Mouse (Mus musculus) intestine, embryonic 16.5 days (tissue): ENCODE measurements at regions not wholly inside any gene's neighbourhood (a gene's known extent, or its start where the extent isn't known, plus 50 kb on each side); places are given as distances from the start of the nearest gene placed in this dataset.
A peak's percentile ranks its signal among the peaks of the same experiment; 100 is the strongest.

ENCODE experiments used
- ATAC-seq: fragments of 200-750 bp; cut with Nextera tagmentation; 2 replicates; pipeline ENCODE4 v1.8.0; 2017; ENCODE audit warnings: moderate TSS enrichment, moderate library complexity
- H3K27ac ChIP-seq: fragments of 300-500 bp; sonication (generic); 2 replicates; pipeline ENCODE4 v1.5.1; 2014; ENCODE audit warnings: mild to moderate bottlenecking, low read length
- H3K27me3 ChIP-seq: fragments of 300-500 bp; sonication (generic); replicated peaks from 2 replicates; pipeline ENCODE4 v1.6.1; 2014; ENCODE audit warnings: low read length, control low read depth, mixed read lengths; ENCODE audit not compliant: control insufficient read depth, insufficient read depth
- H3K36me3 ChIP-seq: fragments of 300-500 bp; sonication (generic); 2 replicates; pipeline ENCODE4 v1.6.1; 2014; ENCODE audit warnings: low read length, control low read depth; ENCODE audit not compliant: control insufficient read depth, insufficient read depth
- H3K4me1 ChIP-seq: fragments of 300-500 bp; sonication (generic); 2 replicates; pipeline ENCODE4 v1.6.1; 2014; ENCODE audit warnings: low read length, control low read depth, mixed read lengths; ENCODE audit not compliant: control insufficient read depth, insufficient read depth
- H3K4me2 ChIP-seq: fragments of 300-500 bp; sonication (generic); 2 replicates; pipeline ENCODE4 v1.6.1; 2014; ENCODE audit warnings: low read depth, low read length, control low read depth
- H3K4me3 ChIP-seq: fragments of 300-500 bp; sonication (generic); 2 replicates; pipeline ENCODE4 v1.5.1; 2014; ENCODE audit warnings: mild to moderate bottlenecking, low read length
- H3K9ac ChIP-seq: fragments of 300-500 bp; sonication (generic); 2 replicates; pipeline ENCODE4 v1.6.1; 2014; ENCODE audit warnings: low read depth, low read length
- H3K9me3 ChIP-seq: fragments of 300-500 bp; sonication (generic); 2 replicates; pipeline ENCODE4 v1.6.1; 2016; ENCODE audit warnings: low read length, control low read depth; ENCODE audit not compliant: control insufficient read depth
- WGBS: fragments of 180-500 bp; shearing (Covaris S2); extraction: QIAGEN DNeasy Blood & Tissue Kit; methylation state at CpG from one replicate; pipeline ENCODE4 v1.1.7; 2014; 5-methylcytosine and 5-hydroxymethylcytosine counted together

DNA sequence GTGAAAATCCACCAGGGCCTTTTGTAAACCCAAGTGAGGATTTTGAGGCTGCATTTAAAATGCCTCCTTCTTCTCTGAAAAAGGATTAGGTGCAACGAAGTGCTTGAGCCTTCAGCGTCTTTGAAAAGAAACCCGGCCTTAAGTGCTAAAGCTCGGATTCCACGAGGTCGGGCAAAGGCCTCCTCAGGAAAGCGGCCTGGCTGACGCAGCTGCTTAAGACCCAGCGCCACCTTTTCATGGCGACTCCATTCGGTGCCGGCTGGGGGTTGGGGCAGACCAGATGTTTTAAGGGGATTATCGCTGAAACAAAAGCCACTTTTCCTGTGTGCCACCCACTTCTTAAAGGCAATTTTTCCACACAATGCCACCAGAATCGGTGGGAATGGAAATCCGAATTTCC is 61.6 kb upstream of the 4932438H23Rik start:
- H3K4me1 ChIP-seq = no peaks in the 10 kb centered on the region
- no peaks in the 10 kb centered on the region for H3K27me3 ChIP-seq
- no peaks in the 10 kb centered on the region for H3K36me3 ChIP-seq
- H3K9me3 ChIP-seq = no peaks in the 10 kb centered on the region
- no peak overlapping the region for H3K4me3 ChIP-seq
- ATAC-seq = no peak
- no peak overlapping the region for H3K27ac ChIP-seq
- no peak overlapping the region for H3K9ac ChIP-seq
- H3K4me2 ChIP-seq = no peak overlapping the region
- 50% methylated on average over 15 of the region's 15 CpGs for WGBS

DNA sequence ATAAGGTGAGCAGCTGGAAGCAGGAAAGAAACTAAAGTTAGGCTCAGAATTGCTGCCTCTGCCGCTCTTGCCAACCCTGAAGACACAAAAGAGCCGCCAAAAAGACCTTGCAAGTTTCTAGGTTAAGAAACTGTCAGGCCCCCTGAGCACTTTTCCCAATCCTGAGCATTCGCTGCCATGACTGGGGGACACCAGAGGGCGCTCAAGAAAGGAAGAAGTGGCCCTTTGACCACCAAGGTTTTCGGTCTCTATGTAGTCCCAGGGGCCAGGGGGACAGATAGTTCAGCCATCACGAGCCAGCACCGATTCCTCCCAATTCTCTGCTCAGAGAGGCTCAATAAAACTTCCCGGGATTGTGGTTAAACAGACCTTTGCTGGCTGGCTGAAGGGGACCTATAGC is 64.6 kb upstream of the Olig2 start:
- no peaks in the 10 kb centered on the region for H3K36me3 ChIP-seq
- no peak overlapping the region for H3K9ac ChIP-seq
- no peaks in the 10 kb centered on the region for H3K4me1 ChIP-seq
- no peaks in the 10 kb centered on the region for H3K27me3 ChIP-seq
- H3K27ac ChIP-seq = no peak overlapping the region
- H3K9me3 ChIP-seq = no peaks in the 10 kb centered on the region
- no peak for ATAC-seq
- no peak overlapping the region for H3K4me3 ChIP-seq
- H3K4me2 ChIP-seq = no peak overlapping the region
- 14% methylated on average over 8 of the region's 8 CpGs for WGBS

DNA sequence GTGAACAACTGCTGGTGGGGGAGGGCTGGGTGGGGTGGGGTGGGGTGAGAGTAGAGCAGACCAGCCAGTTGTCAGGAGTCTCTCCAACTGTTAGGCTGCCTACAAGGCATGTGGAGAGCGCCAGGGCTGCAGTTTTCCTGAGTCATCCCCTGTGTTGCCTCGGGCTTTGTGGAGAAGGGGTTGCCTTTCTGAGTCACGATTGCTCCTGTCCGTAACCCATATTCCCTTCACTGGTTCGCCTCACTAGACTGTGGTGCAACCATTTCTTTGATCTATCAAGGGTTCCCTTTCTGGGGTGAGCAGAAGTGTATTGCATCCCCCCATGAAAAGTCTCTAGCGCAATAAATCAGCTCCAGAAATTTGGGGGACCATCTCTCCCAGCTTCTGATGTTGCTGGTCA is 63.6 kb upstream of the Olig2 start:
- H3K9me3 ChIP-seq = no peaks in the 10 kb centered on the region
- H3K36me3 ChIP-seq = no peaks in the 10 kb centered on the region
- H3K4me2 ChIP-seq = no peak overlapping the region
- no peaks in the 10 kb centered on the region for H3K27me3 ChIP-seq
- no peak overlapping the region for H3K4me3 ChIP-seq
- 66% methylated on average over 6 of the region's 6 CpGs for WGBS
- no peak for ATAC-seq
- no peaks in the 10 kb centered on the region for H3K4me1 ChIP-seq
- no peak overlapping the region for H3K9ac ChIP-seq
- no peak overlapping the region for H3K27ac ChIP-seq

DNA sequence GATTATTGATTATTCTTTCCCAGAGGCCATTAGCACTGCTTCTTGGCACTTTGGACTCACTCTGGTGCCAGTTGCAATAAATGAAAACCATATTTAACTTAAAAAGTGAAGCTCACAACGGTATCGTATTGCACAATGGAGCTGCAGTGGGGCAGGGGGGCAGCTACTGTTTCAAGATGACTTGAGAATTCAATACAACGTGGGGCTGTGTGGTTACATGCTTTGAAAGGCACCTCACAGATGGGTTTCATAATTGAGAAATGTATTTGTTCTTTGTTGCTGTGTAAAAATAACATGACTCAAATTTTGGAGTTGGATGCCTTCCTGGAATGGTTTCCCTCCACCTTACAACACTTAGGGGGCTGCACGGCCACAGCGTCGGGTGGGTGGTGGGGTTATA is 62.9 kb upstream of the Olig2 start:
- Histone ChIP-seq H3K4me2 (no peak overlapping the region), H3K4me1 (no peaks in the 10 kb centered on the region), H3K36me3 (no peaks in the 10 kb centered on the region), H3K4me3 (no peak overlapping the region), H3K9ac (no peak overlapping the region), H3K27ac (no peak overlapping the region), H3K27me3 (no peaks in the 10 kb centered on the region), H3K9me3 (no peaks in the 10 kb centered on the region)
- WGBS = 88% methylated on average over 6 of the region's 6 CpGs
- no peak for ATAC-seq

DNA sequence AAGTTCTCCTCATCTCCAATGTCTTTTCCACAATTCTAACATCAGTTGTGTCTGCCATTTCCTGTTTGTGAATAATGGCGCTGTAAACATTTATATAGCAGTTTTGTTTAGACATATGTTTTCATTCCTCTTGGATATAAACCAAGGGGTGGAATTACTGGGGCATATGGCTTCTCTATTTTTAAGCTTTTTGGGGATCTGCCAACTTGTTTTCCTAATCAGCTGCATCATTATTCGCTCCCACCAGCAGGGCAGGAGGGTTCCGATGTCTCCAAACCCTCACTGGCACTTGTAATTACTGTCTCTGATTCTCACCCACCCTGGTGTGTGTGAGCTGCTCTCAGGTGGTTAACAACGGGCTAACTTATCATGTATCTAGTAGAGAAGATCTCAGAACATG is 59.4 kb upstream of the Olig2 start:
- H3K27me3 ChIP-seq = peaks cover 4% of the 10 kb centered on the region; the same call in 1 of the 2 replicates
- H3K27ac ChIP-seq = no peak overlapping the region
- no peak overlapping the region for H3K4me3 ChIP-seq
- H3K9ac ChIP-seq = no peak overlapping the region
- no peak overlapping the region for H3K4me2 ChIP-seq
- H3K4me1 ChIP-seq = peaks cover 4% of the 10 kb centered on the region; the same call in 1 of the 2 replicates
- 73% methylated on average over 4 of the region's 4 CpGs for WGBS
- no peaks in the 10 kb centered on the region for H3K9me3 ChIP-seq
- ATAC-seq = no peak
- H3K36me3 ChIP-seq = no peaks in the 10 kb centered on the region

DNA sequence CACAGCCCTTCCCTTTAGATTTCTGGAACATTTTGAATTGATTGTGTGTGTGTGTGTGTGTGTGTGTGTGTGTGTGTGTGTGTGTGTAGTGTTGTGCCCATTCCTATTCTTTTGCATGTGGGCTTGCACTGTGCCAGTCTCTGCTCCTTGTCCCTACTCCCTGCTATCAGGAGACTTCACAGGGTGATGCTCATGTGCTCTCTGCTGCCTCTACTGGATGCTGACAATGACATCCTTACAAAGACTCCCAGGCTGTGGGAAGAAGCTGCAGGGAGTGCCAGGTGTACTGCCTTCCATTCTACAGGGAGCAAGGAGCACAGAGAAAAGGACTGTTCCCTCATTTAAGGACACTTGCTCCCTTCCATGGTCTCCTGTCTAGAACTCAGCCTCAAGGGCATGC is 58.4 kb upstream of the Olig2 start:
- H3K36me3 ChIP-seq = no peaks in the 10 kb centered on the region
- H3K9me3 ChIP-seq = no peaks in the 10 kb centered on the region
- H3K4me3 ChIP-seq = no peak overlapping the region
- H3K4me1 ChIP-seq = peaks cover 4% of the 10 kb centered on the region; the same call in 1 of the 2 replicates
- H3K4me2 ChIP-seq = no peak overlapping the region
- H3K27ac ChIP-seq = no peak overlapping the region
- ATAC-seq = no peak; the same call in 1 of the 2 replicates
- peaks cover 4% of the 10 kb centered on the region; the same call in 1 of the 2 replicates for H3K27me3 ChIP-seq
- H3K9ac ChIP-seq = no peak overlapping the region

DNA sequence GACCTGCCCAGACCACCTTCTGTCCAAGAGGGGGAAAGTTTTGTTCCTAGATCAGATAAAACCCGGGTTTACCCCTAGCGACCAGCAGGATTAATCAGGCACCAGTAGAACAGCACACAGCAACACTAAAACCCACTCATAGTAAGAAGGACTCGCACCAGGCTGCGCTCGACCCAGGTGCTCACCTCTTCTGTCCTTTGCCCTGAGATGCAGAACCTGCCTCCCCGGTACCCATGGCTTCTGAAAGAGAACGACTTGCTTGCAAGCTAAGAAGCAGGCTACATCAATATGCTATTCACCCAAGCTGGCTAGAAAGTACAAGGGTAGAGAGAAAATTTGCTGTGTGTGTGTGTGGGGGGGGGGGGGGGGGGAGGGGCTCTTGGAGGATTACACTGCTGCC is 56.9 kb upstream of the Olig2 start:
- no peak for ATAC-seq
- Histone ChIP-seq H3K4me2 (no peak overlapping the region), H3K27me3 (peaks cover 6% of the 10 kb centered on the region; the same call in 1 of the 2 replicates), H3K36me3 (no peaks in the 10 kb centered on the region), H3K4me1 (peaks cover 4% of the 10 kb centered on the region; the same call in 1 of the 2 replicates), H3K9me3 (no peaks in the 10 kb centered on the region), H3K27ac (no peak overlapping the region), H3K9ac (no peak overlapping the region), H3K4me3 (no peak overlapping the region)
- WGBS = 40% methylated on average over 7 of the region's 7 CpGs

DNA sequence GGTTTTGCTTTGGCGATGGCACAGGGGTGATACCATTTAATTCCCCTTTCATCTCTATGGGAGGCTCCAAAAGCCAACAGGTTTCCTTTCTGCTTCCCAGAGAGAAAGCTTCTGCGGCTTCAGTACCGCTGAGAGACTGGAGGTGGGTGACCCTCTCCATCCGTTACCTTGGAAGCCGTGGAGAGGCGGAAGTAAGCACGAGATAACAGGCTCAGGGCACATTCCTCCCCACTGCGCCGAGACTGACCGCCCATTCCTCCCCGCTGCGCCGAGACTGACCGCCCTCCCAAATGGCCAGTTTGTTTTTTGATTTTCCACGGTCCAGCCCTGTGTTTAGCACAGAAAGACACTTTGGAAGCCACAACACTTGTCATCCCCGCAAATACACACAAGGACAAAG is 55.4 kb upstream of the Olig2 start:
- ATAC-seq = no peak
- H3K36me3 ChIP-seq = no peaks in the 10 kb centered on the region
- no peak overlapping the region for H3K27ac ChIP-seq
- H3K27me3 ChIP-seq = peaks cover 8% of the 10 kb centered on the region; the same call in 1 of the 2 replicates
- H3K4me1 ChIP-seq = peaks cover 4% of the 10 kb centered on the region; the same call in 1 of the 2 replicates
- WGBS = 1% methylated on average over 16 of the region's 16 CpGs
- H3K4me3 ChIP-seq = peak overlapping the region; percentile 9; the same call in 1 of the 2 replicates
- H3K9ac ChIP-seq = no peak overlapping the region
- peak overlapping the region; percentile 21 for H3K4me2 ChIP-seq
- H3K9me3 ChIP-seq = no peaks in the 10 kb centered on the region

DNA sequence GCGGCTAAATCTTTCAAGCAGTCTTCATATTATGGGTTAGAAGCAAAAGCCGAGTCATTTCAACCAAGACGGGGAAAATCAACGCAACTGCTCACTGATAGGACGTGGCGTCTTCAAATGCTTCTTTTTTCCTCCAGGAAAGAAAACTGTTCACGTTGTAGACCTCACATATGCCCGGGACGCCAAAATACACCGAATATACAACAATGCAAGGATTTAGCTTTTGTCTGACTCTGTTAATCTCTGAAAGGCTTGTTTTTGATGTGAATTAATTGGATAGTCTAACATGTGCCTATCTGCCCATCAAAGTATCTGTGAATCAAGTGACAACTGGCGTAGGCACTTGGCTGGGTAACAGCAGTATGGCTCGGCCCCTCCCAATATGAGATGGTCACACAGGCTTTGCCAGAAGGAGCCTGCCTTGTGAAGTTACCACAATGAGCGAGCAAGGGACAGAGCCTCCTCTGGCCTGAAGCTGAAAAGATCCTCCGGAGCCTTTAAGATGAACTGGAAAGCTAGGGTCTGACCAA is 53.3 kb upstream of the Olig2 start:
- Histone ChIP-seq H3K36me3 (no peaks in the 10 kb centered on the region), H3K9ac (no peak overlapping the region), H3K4me2 (no peak overlapping the region), H3K27ac (no peak overlapping the region), H3K27me3 (peaks cover 8% of the 10 kb centered on the region; the same call in 1 of the 2 replicates), H3K9me3 (no peaks in the 10 kb centered on the region), H3K4me3 (no peak overlapping the region), H3K4me1 (peaks cover 4% of the 10 kb centered on the region; the same call in 1 of the 2 replicates)
- ATAC-seq = no peak
- WGBS = 84% methylated on average over 14 of the region's 14 CpGs

DNA sequence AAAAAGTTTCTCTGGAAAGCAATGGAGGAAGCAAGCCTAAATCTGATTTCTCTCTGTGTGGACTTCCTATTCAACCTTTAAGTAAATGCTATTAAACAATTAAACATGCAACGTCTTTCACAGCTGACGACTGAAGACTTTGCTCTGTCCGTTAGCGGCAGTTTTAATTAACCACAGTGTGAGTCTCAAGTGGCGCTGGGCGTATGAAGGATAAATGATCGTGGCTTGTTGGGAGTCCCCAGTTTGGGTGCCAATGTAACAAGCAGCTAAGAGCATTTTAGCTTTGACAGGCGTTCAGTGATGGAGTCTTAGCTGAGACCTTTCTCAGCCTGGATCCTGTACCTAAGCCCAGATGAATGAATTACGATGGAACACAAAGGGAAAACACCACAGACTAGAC is 52.7 kb upstream of the Olig2 start:
- peaks cover 8% of the 10 kb centered on the region; the same call in 1 of the 2 replicates for H3K27me3 ChIP-seq
- H3K9ac ChIP-seq = no peak overlapping the region
- no peak overlapping the region for H3K4me3 ChIP-seq
- 78% methylated on average over 9 of the region's 9 CpGs for WGBS
- no peaks in the 10 kb centered on the region for H3K36me3 ChIP-seq
- peaks cover 4% of the 10 kb centered on the region; the same call in 1 of the 2 replicates for H3K4me1 ChIP-seq
- no peak overlapping the region for H3K27ac ChIP-seq
- H3K9me3 ChIP-seq = no peaks in the 10 kb centered on the region
- H3K4me2 ChIP-seq = no peak overlapping the region
- no peak for ATAC-seq
